Mouse (Mus musculus) ES-Bruce4 (cell line): Measurements from ENCODE around the gene Thada.

Experiments used
- CTCF ChIP-seq: IDR thresholded peaks from one replicate; pipeline ENCODE4 v1.8.1; 2011; ENCODE audit warnings: low read depth, low read length
- POLR2A ChIP-seq: IDR thresholded peaks from one replicate; pipeline ENCODE4 v1.8.1; 2011; ENCODE audit warnings: low read length; ENCODE audit not compliant: insufficient read depth

DNA sequence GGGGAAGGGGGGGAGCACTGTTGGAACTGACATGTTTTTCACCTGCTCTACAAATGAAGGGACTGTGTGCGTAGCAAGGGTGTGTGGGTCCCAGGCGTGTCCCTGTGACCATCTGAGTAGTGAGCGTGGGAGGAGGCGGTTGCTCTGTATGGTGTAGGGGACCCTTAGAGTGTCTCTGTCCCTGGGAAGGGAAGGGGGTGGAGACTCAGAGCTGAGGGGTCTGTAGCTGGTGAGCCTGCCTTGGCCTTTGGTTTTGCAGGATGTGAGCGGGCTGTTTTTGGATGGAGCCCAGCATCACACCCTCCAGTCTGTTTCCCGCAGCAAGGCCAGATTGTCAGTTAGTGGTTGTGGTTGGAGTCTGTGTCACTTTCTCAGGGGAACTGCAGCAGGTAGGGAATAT is 324.3 kb downstream of the Thada start:
- TF ChIP-seq CTCF (no peak), POLR2A (no peak)
